In genomic region chr1:75521321-75522031, GRCm38 (mm10) we compare ENCODE assay signal across 8 mouse cellular contexts. TPM values are rescaled to one million over a fixed set of nuclear protein-coding genes. Genes with fewer than 3 reads are reported as not detected.
DNase-seq lines count a peak whose midpoint lies in the region; ATAC-seq lines count a peak whose summit lies in the region.

Stk11ip (plus strand) TSS chr1:75521529.

- H3K36me3 ChIP-seq in hindbrain, embryonic 14.5 days (replicated peaks; ENCODE audit: control insufficient read depth, insufficient read depth), result peaks cover 12% of the 10 kb centered on the region

- peak within 1 kb of the TSS; percentile 35 for H3K9ac ChIP-seq in hindbrain, embryonic 14.5 days

- peak within 1 kb of the TSS; percentile 49 for H3K4me3 ChIP-seq in hindbrain, embryonic 14.5 days (replicated peaks; ENCODE audit: low read length)

- H3K4me2 ChIP-seq in hindbrain, embryonic 14.5 days (replicated peaks), result peak within 1 kb of the TSS; percentile 62

- H3K27me3 ChIP-seq in hindbrain, embryonic 14.5 days (ENCODE audit: control insufficient read depth, insufficient read depth, low read length), result no peaks in the 10 kb centered on the region

- peak within 1 kb of the TSS; percentile 90 for H3K27ac ChIP-seq in hindbrain, embryonic 14.5 days

- under 1% methylated on average over 46 of the region's 46 CpGs for WGBS in hindbrain, embryonic 14.5 days

- peak; percentile 97 for DNase-seq in R1 (ENCODE audit: low read depth, low spot score)
- DNase-seq in cerebellum, postnatal 25 days, result peak; percentile 93
- DNase-seq in frontal cortex, postnatal 25 days (ENCODE audit: low spot score in 2 of 2), result peak; percentile 82 to 89
- DNase-seq in hindbrain, embryonic 14.5 days (ENCODE audit: low spot score), result peak; percentile 92
- peak; percentile 91 to 93 for DNase-seq in layer of hippocampus, postnatal 36 days
- DNase-seq in lung, postnatal 36 days, result peak; percentile 97
- peak; percentile 97 for DNase-seq in retina, postnatal 1 day
- peak; percentile 86 to 96 for DNase-seq in urinary bladder, adult 18-20 months (ENCODE audit: low spot score in 2 of 2)

- peak; percentile 94 for ATAC-seq in hindbrain, embryonic 14.5 days (ENCODE audit: low FRiP score)

- H3K4me1 ChIP-seq in hindbrain, embryonic 14.5 days (replicated peaks; ENCODE audit: control insufficient read depth, insufficient read depth, low read length), result peaks cover 9% of the 10 kb centered on the region

- no peaks in the 10 kb centered on the region for H3K9me3 ChIP-seq in hindbrain, embryonic 14.5 days (ENCODE audit: control insufficient read depth, low read length)

RNA-seq across cellular contexts. Expression of gene Stk11ip, which starts in this region (rescaled TPM):
- 14.0 and 17.9 TPM in 2 replicates for polyA plus RNA-seq in hindbrain, embryonic 14.5 days (2014; fragmentation: Nextera tagmentation; extraction: Ambion mirVana)
- 10 to 100 TPM; 26.7 to 27.7 TPM for total RNA-seq in layer of hippocampus, postnatal 36 days (2021)

Comparison
In these comparisons a context has a peak if more than half of its experiments do, and no peak if none do; other contexts are left out.
1. Peak in every context shown above with its lines: DNase-seq, ATAC-seq, H3K4me3 ChIP-seq and H3K27ac ChIP-seq.